Mouse (Mus musculus) liver (tissue): ENCODE measurements at regions not wholly inside any gene's neighbourhood (a gene's known extent, or its start where the extent isn't known, plus 50 kb on each side); places are given as distances from the start of the nearest gene placed in this dataset.

Experiments used
- DNase-seq: peaks from one replicate; pipeline ENCODE4 v3.0.0-alpha.2; 2020; ENCODE audit warnings: mixed read lengths

DNA sequence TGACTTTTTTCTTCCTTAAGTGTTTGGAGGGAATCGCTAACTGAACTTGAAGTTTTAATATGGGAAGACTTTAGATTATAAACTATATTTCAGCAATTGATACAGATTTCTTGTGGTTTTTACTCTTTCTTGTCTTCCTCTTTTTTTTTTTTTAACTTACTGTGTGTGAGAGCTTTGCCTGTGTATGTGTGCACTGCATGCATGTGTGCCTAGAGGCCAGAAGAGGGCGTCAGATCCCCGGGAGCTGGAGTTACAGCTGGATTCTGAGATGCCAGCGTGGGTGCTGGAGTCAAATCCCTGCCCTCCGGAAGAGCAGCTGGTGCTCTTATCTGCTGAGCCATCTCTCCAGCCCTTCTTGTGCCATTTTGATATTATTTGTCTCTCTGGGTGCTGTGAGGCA is 129.6 kb downstream of the Trim33 start:
- DNase-seq, result no peak

DNA sequence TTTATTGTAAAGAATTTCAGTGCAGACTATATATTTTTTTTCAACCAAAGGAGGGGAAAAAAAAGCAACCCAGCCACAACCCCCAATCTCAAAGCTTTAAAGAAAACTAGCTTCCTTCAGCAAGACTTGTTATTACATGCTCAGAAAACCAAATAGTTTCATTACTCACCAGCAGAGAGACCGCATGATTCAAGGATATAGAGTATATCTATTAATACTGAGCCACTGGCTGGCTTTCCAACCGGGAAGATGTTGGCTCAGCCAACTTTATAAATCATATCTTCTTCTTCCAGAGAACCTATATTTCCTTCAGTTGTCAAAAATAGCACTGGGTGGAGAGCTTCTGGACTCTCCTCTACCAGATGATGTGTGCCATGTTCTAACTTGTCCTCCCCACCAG is 133.2 kb downstream of the Trim33 start:
- DNase-seq, result no peak

DNA sequence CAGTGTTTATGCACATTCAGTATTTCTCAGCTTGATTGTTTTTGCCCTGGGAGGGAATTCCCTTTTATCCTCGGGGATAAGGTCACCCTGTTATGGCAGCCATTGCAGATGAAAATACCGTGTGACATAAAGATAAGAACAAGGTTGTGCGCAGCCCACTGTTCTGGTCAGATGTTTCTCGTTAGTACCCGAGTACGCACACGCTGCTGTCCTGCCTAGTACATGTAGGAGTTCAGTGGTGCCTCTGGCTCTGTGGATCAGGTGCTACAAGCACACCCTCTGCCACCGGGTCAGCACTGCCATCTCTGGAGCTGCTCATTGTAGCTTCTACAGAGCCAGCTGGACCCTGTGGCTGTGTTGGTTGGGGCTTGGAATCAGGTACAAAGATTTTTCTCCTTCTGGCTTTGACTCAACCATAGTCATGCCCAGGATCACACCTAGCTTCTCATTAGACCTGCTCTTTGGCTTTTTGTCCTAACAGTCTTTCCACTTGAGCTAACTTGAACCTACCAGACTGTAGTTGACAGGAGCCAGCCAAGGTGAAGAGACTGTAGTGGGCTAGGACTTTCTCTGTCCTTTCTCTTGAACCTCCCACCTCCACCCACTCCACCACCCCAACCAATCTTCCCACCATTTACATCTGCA is 136.1 kb downstream of the Trim33 start:
- DNase-seq, result no peak

DNA sequence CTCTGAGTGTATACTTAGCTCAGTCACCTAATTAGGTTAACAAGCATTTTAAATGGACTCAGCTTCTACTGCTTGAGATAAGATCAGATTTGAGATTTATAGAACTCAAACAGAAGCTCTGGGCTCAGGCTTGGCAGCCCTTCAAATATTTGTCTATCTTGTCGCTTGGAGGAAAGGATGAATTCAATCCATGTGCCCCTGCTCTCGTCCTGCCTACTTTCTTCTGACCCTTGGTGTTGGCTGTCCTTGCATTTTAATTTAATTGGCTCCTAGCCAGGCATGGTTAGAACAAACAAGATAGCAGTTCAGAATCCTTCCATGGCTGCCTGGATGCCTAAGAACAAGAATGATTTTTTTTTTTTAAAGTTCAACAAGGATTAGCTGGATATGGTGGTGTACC is 137.2 kb downstream of the Trim33 start:
- no peak for DNase-seq

GRCm38 (mm10) chr3:103417781-103418180 is 138.7 kb downstream of the Trim33 start:
- no peak for DNase-seq

DNA sequence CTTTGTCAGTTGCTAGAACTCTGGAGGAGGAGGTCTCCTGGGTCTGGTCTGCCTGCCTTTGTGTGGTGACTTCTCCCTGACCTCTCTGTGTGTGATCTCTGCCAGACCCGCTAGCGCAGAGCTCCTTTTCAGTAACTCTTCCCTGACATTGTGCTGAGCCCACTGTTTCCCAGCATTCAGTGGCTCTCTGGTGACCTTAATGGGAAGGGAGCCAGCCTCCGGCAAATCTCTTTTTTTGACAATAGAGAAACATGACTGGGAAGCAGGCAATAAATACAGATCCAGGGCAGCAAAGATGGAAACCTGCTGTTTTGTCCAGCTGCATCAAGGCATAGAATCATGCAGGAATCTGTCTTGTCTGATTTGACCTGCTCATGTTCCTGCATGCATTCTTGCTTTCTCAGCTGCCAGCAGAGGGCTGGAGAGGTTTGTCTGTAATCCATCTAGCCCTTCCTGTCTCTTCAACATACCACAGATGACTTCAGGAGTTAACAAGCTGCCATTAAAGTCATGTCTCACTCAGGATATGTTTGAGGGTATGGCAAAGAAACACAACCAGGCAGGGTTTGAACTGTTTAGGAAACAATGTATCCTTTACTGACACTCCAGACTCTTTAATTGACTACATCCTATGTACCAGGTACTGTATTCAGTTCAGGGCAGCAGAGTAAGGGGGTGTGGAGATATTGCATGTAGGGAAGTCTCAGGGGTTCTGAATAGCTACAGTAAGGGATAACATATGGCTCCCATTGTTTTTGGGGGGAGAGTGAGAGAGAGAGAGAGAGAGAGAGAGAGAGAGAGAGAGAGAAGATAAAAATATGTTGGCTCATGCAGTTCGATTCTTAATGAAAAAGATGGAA is 140.9 kb downstream of the Trim33 start:
- peak; percentile 32 for DNase-seq

- no peak for DNase-seq
These were observed 141.7 kb downstream of the Trim33 start for GRCm38 (mm10) chr3:103420621-103421274.

DNA sequence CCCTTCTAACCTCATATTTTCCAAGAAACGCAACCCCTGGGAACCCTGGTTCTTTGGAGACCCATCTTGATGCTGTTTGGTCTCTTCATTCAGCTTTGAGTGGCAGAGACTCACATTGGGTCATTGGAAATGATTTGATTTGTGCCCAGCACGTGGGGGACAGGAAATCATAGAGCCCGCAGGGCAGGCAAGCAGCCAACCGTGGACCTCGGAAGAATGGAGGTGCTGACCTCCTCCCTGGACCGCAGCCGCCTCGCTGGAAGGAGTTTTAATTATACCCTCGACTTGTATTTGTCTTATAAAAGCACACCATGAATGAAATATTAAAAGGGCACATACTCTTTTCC is 142.2 kb downstream of the Trim33 start:
- DNase-seq, result no peak

GRCm38 (mm10) chr3:103422806-103423205 is 143.7 kb downstream of the Trim33 start:
- no peak for DNase-seq

- no peak for DNase-seq
These were observed 144.2 kb downstream of the Trim33 start for GRCm38 (mm10) chr3:103423290-103423689.

DNA sequence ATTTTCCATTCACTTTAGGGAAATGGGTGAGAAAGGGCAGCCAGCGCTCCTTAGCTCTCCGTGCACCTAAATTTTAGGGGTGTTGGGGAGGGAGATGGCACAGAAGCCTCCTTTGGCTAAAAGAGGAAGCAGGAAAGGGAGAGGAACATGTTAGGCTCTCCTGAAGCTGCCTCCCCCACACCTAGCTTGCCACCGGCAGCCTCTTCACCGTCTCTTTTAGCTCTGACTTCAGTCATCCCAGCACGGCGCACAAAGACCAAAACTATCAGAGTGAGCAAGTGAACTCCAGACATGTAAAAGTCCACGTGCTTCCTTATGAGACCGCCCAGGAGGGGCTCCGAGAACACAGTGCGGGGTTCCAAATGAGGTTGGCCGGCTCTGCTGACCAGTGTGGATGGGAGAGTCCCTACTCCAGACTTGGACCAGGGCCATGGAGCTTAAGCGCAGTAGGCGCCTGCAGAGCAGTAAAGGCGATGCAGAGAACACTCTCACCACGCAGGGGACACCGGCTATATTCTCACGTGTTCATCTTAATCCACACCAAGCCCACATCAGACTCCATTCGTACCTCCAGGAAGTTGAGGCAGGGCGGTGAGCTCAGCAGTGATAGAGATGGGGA is 146.8 kb downstream of the Trim33 start:
- no peak for DNase-seq

GRCm38 (mm10) chr3:103429227-103429788 is 145.7 kb upstream of the Syt6 start:
- DNase-seq, result no peak

GRCm38 (mm10) chr3:103430131-103430530 is 144.9 kb upstream of the Syt6 start:
- no peak for DNase-seq

GRCm38 (mm10) chr3:103432254-103432653 is 142.8 kb upstream of the Syt6 start:
- DNase-seq, result no peak

- no peak for DNase-seq
These were observed 138.0 kb upstream of the Syt6 start for GRCm38 (mm10) chr3:103436902-103437603.

GRCm38 (mm10) chr3:103438791-103439354 is 136.2 kb upstream of the Syt6 start:
- DNase-seq, result peak; percentile 48

DNA sequence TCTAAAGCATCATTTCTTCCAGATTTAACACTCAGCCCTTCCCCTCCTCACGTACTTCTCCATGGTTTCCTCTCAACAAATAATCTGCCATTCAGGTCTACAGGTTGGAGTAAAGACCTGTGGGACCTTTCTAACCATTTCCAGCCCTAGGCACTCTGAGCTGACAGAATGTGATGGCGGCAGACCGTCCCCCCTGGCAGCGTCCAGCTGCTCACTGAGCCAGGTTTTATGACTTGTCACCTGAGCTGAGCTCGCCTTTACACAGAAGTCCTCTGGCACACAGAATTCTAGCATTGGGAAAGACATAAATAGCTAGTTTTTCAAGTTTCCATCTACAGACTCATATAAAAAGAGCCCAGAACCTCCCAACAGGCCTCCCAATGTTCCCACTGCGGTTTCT is 131.8 kb upstream of the Syt6 start:
- no peak for DNase-seq

GRCm38 (mm10) chr3:103445852-103446251 is 129.2 kb upstream of the Syt6 start:
- DNase-seq, result no peak

GRCm38 (mm10) chr3:103449851-103450250 is 125.2 kb upstream of the Syt6 start:
- DNase-seq, result no peak

GRCm38 (mm10) chr3:103451971-103452370 is 123.1 kb upstream of the Syt6 start:
- no peak for DNase-seq

GRCm38 (mm10) chr3:103463760-103464159 is 111.3 kb upstream of the Syt6 start:
- DNase-seq, result no peak

- DNase-seq, result no peak
These were observed 110.8 kb upstream of the Syt6 start for GRCm38 (mm10) chr3:103464181-103464580.
